Mouse (Mus musculus): ENCODE measurements around the gene Gabarapl2.

DNA sequence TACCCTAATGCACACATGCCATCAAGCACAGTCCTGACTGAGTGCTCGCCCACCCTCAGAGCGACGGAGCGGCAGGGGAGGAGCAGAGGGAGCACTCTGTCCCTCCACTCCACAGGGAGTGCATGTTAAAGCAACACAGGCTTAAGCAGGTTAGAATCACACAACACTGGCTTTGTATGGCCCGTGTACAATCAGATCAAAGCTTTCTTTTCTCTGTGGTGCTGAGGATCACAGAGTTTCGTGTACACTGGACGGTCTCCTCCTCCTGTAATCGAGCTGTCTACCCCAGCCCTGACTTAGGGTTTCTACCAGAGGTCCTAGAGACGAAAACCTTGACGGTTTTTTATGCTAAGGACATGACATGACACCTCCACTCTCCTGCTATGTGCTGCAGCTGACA, 28.0 kb downstream of the Gabarapl2 start:
- TF ChIP-seq POLR2A (IDR thresholded peaks at IDR 0.05; ENCODE audit: insufficient read depth, low read depth, low read length) (no peak), CTCF (IDR thresholded peaks at IDR 0.05) (no peak), EP300 (IDR thresholded peaks at IDR 0.05; ENCODE audit: insufficient read depth, low read depth, low read length) (no peak)

All from heart, adult 2 months (tissue).